16 mouse cellular contexts compared by ENCODE assay signal in genomic region chr11:53816841-53817375, GRCm38 (mm10). TPM values are rescaled to one million over a fixed set of nuclear protein-coding genes. Genes with fewer than 3 reads are reported as not detected.
"Had no signal": no experiment of that assay in that cellular context is flagged by ENCODE, and none has a peak within 500 bp of the region (broad histone marks: within the 10 kb centered on the region; RNA-seq: fewer than 3 reads in every experiment).

No protein-coding gene starts in this region.

- ATAC-seq: lung, postnatal 0 days had no signal

- H3K27me3 ChIP-seq: liver, embryonic 15.5 days; neural tube, embryonic 15.5 days had no signal

- H3K4me3 ChIP-seq: limb, embryonic 10.5 days; liver, embryonic 15.5 days; myocyte; neural tube, embryonic 15.5 days had no signal

- H3K4me1 ChIP-seq: limb, embryonic 10.5 days; liver, embryonic 15.5 days; neural tube, embryonic 15.5 days had no signal

- DNase-seq: kidney, postnatal 36 days; layer of hippocampus, adult 9-11 months; lung, adult 2 months; lung, postnatal 36 days; midbrain, embryonic 14.5 days; right cerebral cortex, adult 18-20 months; right cerebral cortex, postnatal 25 days; thymus, postnatal 36 days had no signal

- H3K27ac ChIP-seq: limb, embryonic 10.5 days; liver, embryonic 15.5 days; neural tube, embryonic 15.5 days had no signal

RNA-seq across cellular contexts. Expression of gene Gm12216, which starts 42.1 kb away (rescaled TPM):
- polyA plus RNA-seq: liver, embryonic 15.5 days; neural tube, embryonic 11.5 days had no signal

RNA-seq across cellular contexts. Expression of gene Gm17334, which starts 43.9 kb away (rescaled TPM):
- polyA plus RNA-seq: limb, embryonic 10.5 days; liver, embryonic 11.5 days; neural tube, embryonic 11.5 days; neural tube, embryonic 15.5 days; stomach, embryonic 16.5 days had no signal
